Mouse (Mus musculus) liver, postnatal 0 days (tissue): Measurements from ENCODE around the gene 9630041A04Rik.

ENCODE experiments used
- CTCF ChIP-seq: sonication (generic); IDR thresholded peaks from 2 replicates; pipeline ENCODE4 v1.5.1; 2016; ENCODE audit warnings: antibody characterized with exemption, low read depth
- EP300 ChIP-seq: IDR thresholded peaks from 2 replicates; pipeline ENCODE4 v1.6.1; 2016; ENCODE audit warnings: antibody characterized with exemption, low read depth, mild to moderate bottlenecking

DNA sequence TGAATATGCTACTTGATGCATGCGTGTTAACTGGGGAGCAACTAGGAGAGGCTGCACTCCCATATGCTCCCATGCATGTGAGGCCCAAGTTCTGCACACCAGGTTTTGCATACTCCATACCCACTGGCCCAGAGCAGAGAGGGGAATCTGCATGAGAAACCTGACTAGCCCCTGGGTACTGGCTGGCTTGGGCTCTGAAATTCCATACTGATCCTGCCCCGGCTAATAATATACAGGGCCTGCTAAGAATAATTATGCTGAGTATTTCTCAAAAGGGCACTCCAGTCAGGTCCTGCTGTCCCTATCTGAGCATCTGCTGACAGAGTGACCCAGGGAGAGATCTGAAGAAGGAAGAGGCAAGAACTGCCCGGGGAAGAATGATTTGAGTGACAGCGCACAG, 92.9 kb downstream of the 9630041A04Rik start:
- TF ChIP-seq CTCF (no peak), EP300 (no peak)
